Mouse (Mus musculus) embryonic facial prominence, embryonic 15.5 days (tissue): ENCODE data around the gene BC049762. TPM values are rescaled to one million over a fixed set of nuclear protein-coding genes. Genes with fewer than 3 reads are reported as not detected.

ENCODE experiments used
- ATAC-seq: fragments of 200-750 bp; cut with Nextera tagmentation; 2 replicates; pipeline ENCODE4 v1.8.0; 2017; ENCODE audit warnings: low read depth, moderate TSS enrichment; ENCODE audit not compliant: insufficient number of reproducible peaks, low FRiP score, low TSS enrichment
- H3K27ac ChIP-seq: fragments of 300-500 bp; sonication (generic); replicated peaks from 2 replicates; pipeline ENCODE4 v1.5.1; 2015; ENCODE audit warnings: mild to moderate bottlenecking, inconsistent platforms
- H3K27me3 ChIP-seq: fragments of 300-500 bp; sonication (generic); 2 replicates; pipeline ENCODE4 v1.6.1; 2015; ENCODE audit warnings: inconsistent platforms
- H3K36me3 ChIP-seq: fragments of 300-500 bp; sonication (generic); 2 replicates; pipeline ENCODE4 v1.6.1; 2015; ENCODE audit warnings: mild to moderate bottlenecking, inconsistent platforms
- H3K4me1 ChIP-seq: fragments of 300-500 bp; sonication (generic); 2 replicates; pipeline ENCODE4 v1.6.1; 2015; ENCODE audit warnings: inconsistent platforms
- H3K4me2 ChIP-seq: fragments of 300-500 bp; sonication (generic); replicated peaks from 2 replicates; pipeline ENCODE4 v1.6.1; 2015; ENCODE audit warnings: mild to moderate bottlenecking, inconsistent platforms
- H3K4me3 ChIP-seq: fragments of 300-500 bp; sonication (generic); replicated peaks from 2 replicates; pipeline ENCODE4 v1.5.1; 2015; ENCODE audit warnings: mild to moderate bottlenecking, inconsistent platforms
- H3K9ac ChIP-seq: fragments of 300-500 bp; sonication (generic); 2 replicates; pipeline ENCODE4 v1.6.1; 2015; ENCODE audit warnings: inconsistent platforms
- H3K9me3 ChIP-seq: fragments of 300-500 bp; sonication (generic); replicated peaks from 2 replicates; pipeline ENCODE4 v1.6.1; 2016; ENCODE audit warnings: inconsistent platforms
- WGBS: fragments of 180-500 bp; shearing (Covaris S2); methylation state at CpG from one replicate; pipeline ENCODE4 v1.1.7; 2015; 5-methylcytosine and 5-hydroxymethylcytosine counted together
- polyA plus RNA-seq: library from polyadenylated mRNA; unstranded; fragments of >200 nt; fragmentation: Nextera tagmentation; extraction: Ambion mirVana; gene quantifications from 2 replicates; pipeline ENCODE4 v1.2.1, GENCODE M21; 2015

The BC049762 gene
- polyA plus RNA-seq, 1 experiment from 2014 or later: 0.32 TPM

GRCm38 (mm10) chr11:51214021-51214420 lies 48.8 kb downstream of the BC049762 start:
- Histone ChIP-seq H3K27ac (no peak overlapping the region), H3K36me3 (no peaks in the 10 kb centered on the region), H3K9ac (no peak overlapping the region), H3K9me3 (no peaks in the 10 kb centered on the region), H3K27me3 (no peaks in the 10 kb centered on the region), H3K4me2 (no peak overlapping the region), H3K4me3 (no peak overlapping the region), H3K4me1 (no peaks in the 10 kb centered on the region)
- no peak for ATAC-seq
- WGBS: 85% methylated on average over 7 of the region's 7 CpGs

DNA sequence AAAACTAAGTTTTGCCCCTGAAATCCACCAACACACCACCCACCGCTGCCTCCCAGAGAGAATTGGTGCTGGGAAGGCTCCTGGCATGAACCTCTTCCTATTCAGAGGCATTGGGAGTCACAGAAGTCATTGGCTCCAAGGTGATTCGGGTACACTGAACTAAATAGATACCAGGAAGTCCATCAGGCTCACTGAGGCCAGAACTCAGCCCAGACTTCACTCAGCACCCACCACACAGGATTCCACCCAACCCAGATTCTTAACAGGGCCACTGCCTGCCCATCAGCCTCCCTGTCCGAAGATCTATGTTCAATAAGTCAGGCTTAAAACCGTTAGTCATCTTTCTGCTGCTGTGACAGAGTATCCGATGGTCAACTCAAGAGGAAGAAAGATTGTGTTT lies 51.4 kb downstream of the BC049762 start:
- Histone ChIP-seq H3K4me1 (no peaks in the 10 kb centered on the region), H3K27me3 (no peaks in the 10 kb centered on the region), H3K27ac (no peak overlapping the region), H3K9me3 (no peaks in the 10 kb centered on the region), H3K9ac (no peak overlapping the region), H3K4me2 (no peak overlapping the region), H3K36me3 (no peaks in the 10 kb centered on the region), H3K4me3 (no peak overlapping the region)
- 86% methylated on average over 5 of the region's 5 CpGs for WGBS
- no peak for ATAC-seq

GRCm38 (mm10) chr11:51207758-51208157 lies 55.1 kb downstream of the BC049762 start:
- ATAC-seq: no peak
- Histone ChIP-seq H3K9ac (no peak overlapping the region), H3K36me3 (no peaks in the 10 kb centered on the region), H3K27me3 (no peaks in the 10 kb centered on the region), H3K4me3 (no peak overlapping the region), H3K4me1 (no peaks in the 10 kb centered on the region), H3K4me2 (no peak overlapping the region), H3K27ac (no peak overlapping the region), H3K9me3 (no peaks in the 10 kb centered on the region)
- 82% methylated on average over 3 of the region's 3 CpGs for WGBS

Other genes with a start within 250 kb of the BC049762 start
- gene Olfr54, start 248.8 kb downstream of the BC049762 start, polyA plus RNA-seq: 0.04 and 0.13 TPM in 2 replicates
- not detected in 2 replicates for gene Olfr1375, start 214.9 kb downstream of the BC049762 start, polyA plus RNA-seq
- gene Zfp354a, start 203.8 kb downstream of the BC049762 start, polyA plus RNA-seq: 10.1 and 10.6 TPM in 2 replicates
- not detected in 2 replicates for gene Gm12569, start 42.6 kb downstream of the BC049762 start, polyA plus RNA-seq
- 108 and 111 TPM in 2 replicates for gene Clk4, start 1.3 kb downstream of the BC049762 start, polyA plus RNA-seq
- gene Col23a1, start 26.9 kb upstream of the BC049762 start, polyA plus RNA-seq: 26.2 and 28.8 TPM in 2 replicates